Mouse (Mus musculus): ENCODE results near the gene Mvk. TPM values are rescaled to one million over a fixed set of nuclear protein-coding genes. Genes with fewer than 3 reads are reported as not detected.

Gene Mvk
- polyA plus RNA-seq, 1 experiment = 24.4 TPM

- TF ChIP-seq CTCF (IDR thresholded peaks at IDR 0.05; ENCODE audit: borderline replicate concordance, insufficient read depth, low read length) (no peak), POLR2A (IDR thresholded peaks at IDR 0.05; ENCODE audit: low read depth, low read length) (no peak)
- H3K27ac ChIP-seq (ENCODE audit: insufficient read depth, low read length) = no peak overlapping the region
- H3K4me1 ChIP-seq (ENCODE audit: control insufficient read depth, insufficient read depth, low read length) = no peaks in the 10 kb centered on the region
- H3K4me3 ChIP-seq (ENCODE audit: insufficient read depth, low read length) = peak overlapping the region; percentile 85
These were observed 261 bp downstream of the Mvk start for GRCm38 (mm10) chr5:114444368-114444692.

GRCm38 (mm10) chr5:114449011-114449410 lies 4.9 kb downstream of the Mvk start:
- no peaks in the 10 kb centered on the region for H3K4me1 ChIP-seq (ENCODE audit: control insufficient read depth, insufficient read depth, low read length)
- no peak overlapping the region for H3K4me3 ChIP-seq (ENCODE audit: insufficient read depth, low read length)
- H3K27ac ChIP-seq (ENCODE audit: insufficient read depth, low read length) = no peak overlapping the region
- TF ChIP-seq POLR2A (IDR thresholded peaks at IDR 0.05; ENCODE audit: low read depth, low read length) = no peak
- TF ChIP-seq CTCF (IDR thresholded peaks at IDR 0.05; ENCODE audit: borderline replicate concordance, insufficient read depth, low read length) = no peak

- TF ChIP-seq POLR2A (IDR thresholded peaks at IDR 0.05; ENCODE audit: low read depth, low read length) (no peak), CTCF (IDR thresholded peaks at IDR 0.05; ENCODE audit: borderline replicate concordance, insufficient read depth, low read length) (no peak)
- Histone ChIP-seq H3K27ac (ENCODE audit: insufficient read depth, low read length) (no peak overlapping the region), H3K4me1 (ENCODE audit: control insufficient read depth, insufficient read depth, low read length) (no peaks in the 10 kb centered on the region), H3K4me3 (ENCODE audit: insufficient read depth, low read length) (no peak overlapping the region)
These were observed 12.2 kb downstream of the Mvk start for GRCm38 (mm10) chr5:114456287-114456686.

- TF ChIP-seq POLR2A (IDR thresholded peaks at IDR 0.05; ENCODE audit: low read depth, low read length) (no peak), CTCF (IDR thresholded peaks at IDR 0.05; ENCODE audit: borderline replicate concordance, insufficient read depth, low read length) (no peak)
- Histone ChIP-seq H3K4me1 (ENCODE audit: control insufficient read depth, insufficient read depth, low read length) (no peaks in the 10 kb centered on the region), H3K27ac (ENCODE audit: insufficient read depth, low read length) (no peak overlapping the region), H3K4me3 (ENCODE audit: insufficient read depth, low read length) (no peak overlapping the region)
These were observed 13.0 kb downstream of the Mvk start for GRCm38 (mm10) chr5:114456995-114457605.

- TF ChIP-seq POLR2A (IDR thresholded peaks at IDR 0.05; ENCODE audit: low read depth, low read length) = no peak
- peak; percentile 91 for TF ChIP-seq CTCF (IDR thresholded peaks at IDR 0.05; ENCODE audit: borderline replicate concordance, insufficient read depth, low read length)
- Histone ChIP-seq H3K4me3 (ENCODE audit: insufficient read depth, low read length) (no peak overlapping the region), H3K27ac (ENCODE audit: insufficient read depth, low read length) (no peak overlapping the region), H3K4me1 (ENCODE audit: control insufficient read depth, insufficient read depth, low read length) (no peaks in the 10 kb centered on the region)
These were observed 17.2 kb downstream of the Mvk start for GRCm38 (mm10) chr5:114461238-114461637.

GRCm38 (mm10) chr5:114462067-114463040 lies 18.3 kb downstream of the Mvk start:
- Histone ChIP-seq H3K27ac (ENCODE audit: insufficient read depth, low read length) (no peak overlapping the region), H3K4me1 (ENCODE audit: control insufficient read depth, insufficient read depth, low read length) (no peaks in the 10 kb centered on the region), H3K4me3 (ENCODE audit: insufficient read depth, low read length) (no peak overlapping the region)
- TF ChIP-seq CTCF (IDR thresholded peaks at IDR 0.05; ENCODE audit: borderline replicate concordance, insufficient read depth, low read length) (no peak), POLR2A (IDR thresholded peaks at IDR 0.05; ENCODE audit: low read depth, low read length) (no peak)

- Histone ChIP-seq H3K4me3 (ENCODE audit: insufficient read depth, low read length) (no peak overlapping the region), H3K4me1 (ENCODE audit: control insufficient read depth, insufficient read depth, low read length) (no peaks in the 10 kb centered on the region), H3K27ac (ENCODE audit: insufficient read depth, low read length) (no peak overlapping the region)
- TF ChIP-seq POLR2A (IDR thresholded peaks at IDR 0.05; ENCODE audit: low read depth, low read length) = no peak
- TF ChIP-seq CTCF (IDR thresholded peaks at IDR 0.05; ENCODE audit: borderline replicate concordance, insufficient read depth, low read length) = no peak
These were observed 20.5 kb downstream of the Mvk start for GRCm38 (mm10) chr5:114464561-114464960.

- H3K4me1 ChIP-seq (ENCODE audit: control insufficient read depth, insufficient read depth, low read length) = no peaks in the 10 kb centered on the region
- H3K27ac ChIP-seq (ENCODE audit: insufficient read depth, low read length) = no peak overlapping the region
- TF ChIP-seq POLR2A (IDR thresholded peaks at IDR 0.05; ENCODE audit: low read depth, low read length) = no peak
- TF ChIP-seq CTCF (IDR thresholded peaks at IDR 0.05; ENCODE audit: borderline replicate concordance, insufficient read depth, low read length) = no peak
- no peak overlapping the region for H3K4me3 ChIP-seq (ENCODE audit: insufficient read depth, low read length)
These were observed 21.6 kb downstream of the Mvk start for GRCm38 (mm10) chr5:114465641-114466040.

- Histone ChIP-seq H3K4me1 (ENCODE audit: control insufficient read depth, insufficient read depth, low read length) (no peaks in the 10 kb centered on the region), H3K27ac (ENCODE audit: insufficient read depth, low read length) (no peak overlapping the region), H3K4me3 (ENCODE audit: insufficient read depth, low read length) (no peak overlapping the region)
- TF ChIP-seq CTCF (IDR thresholded peaks at IDR 0.05; ENCODE audit: borderline replicate concordance, insufficient read depth, low read length) (no peak), POLR2A (IDR thresholded peaks at IDR 0.05; ENCODE audit: low read depth, low read length) (no peak)
These were observed 22.9 kb downstream of the Mvk start for GRCm38 (mm10) chr5:114467019-114467418.

- Histone ChIP-seq H3K4me1 (ENCODE audit: control insufficient read depth, insufficient read depth, low read length) (no peaks in the 10 kb centered on the region), H3K4me3 (ENCODE audit: insufficient read depth, low read length) (no peak overlapping the region), H3K27ac (ENCODE audit: insufficient read depth, low read length) (no peak overlapping the region)
- no peak for TF ChIP-seq CTCF (IDR thresholded peaks at IDR 0.05; ENCODE audit: borderline replicate concordance, insufficient read depth, low read length)
- no peak for TF ChIP-seq POLR2A (IDR thresholded peaks at IDR 0.05; ENCODE audit: low read depth, low read length)
These were observed 23.4 kb downstream of the Mvk start for GRCm38 (mm10) chr5:114467430-114467829.
